Mouse (Mus musculus): ENCODE measurements at regions not wholly inside any gene's neighbourhood (a gene's known extent, or its start where the extent isn't known, plus 50 kb on each side); places are given as distances from the start of the nearest gene placed in this dataset.

DNA sequence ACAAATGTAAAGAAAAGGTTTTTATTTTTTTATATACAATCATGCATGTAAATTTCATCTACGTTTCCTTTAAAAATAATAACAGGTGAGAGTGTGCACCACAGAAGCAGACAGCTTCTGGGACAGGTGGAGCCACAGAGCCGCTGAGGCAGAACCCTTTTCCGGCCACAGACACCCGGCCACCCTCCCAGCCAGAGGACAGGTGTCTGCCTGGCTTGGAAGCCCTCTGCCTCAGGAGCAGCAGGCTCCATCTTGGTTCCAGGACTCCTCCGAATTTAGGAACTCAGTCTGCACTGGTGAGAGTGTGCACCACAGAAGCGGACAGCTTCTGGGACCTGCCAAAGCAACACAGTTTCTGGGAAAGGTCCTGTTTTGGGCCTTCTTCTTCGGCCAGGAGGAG, 270.6 kb upstream of the Crbn start:
- no peaks in the 10 kb centered on the region for H3K36me3 ChIP-seq (ENCODE audit: control insufficient read depth in 1 of 2, insufficient read depth in 2 of 2, low read length in 2 of 2)
- no peaks in the 10 kb centered on the region for H3K9me3 ChIP-seq (replicated peaks; ENCODE audit: insufficient read depth, low read length)
- no peak overlapping the region for H3K9ac ChIP-seq (ENCODE audit: control insufficient read depth, low read depth, low read length, poor library complexity, severe bottlenecking)
- TF ChIP-seq POLR2AphosphoS2 (IDR thresholded peaks at IDR 0.05; ENCODE audit: low read length) (no peak), MYB (IDR thresholded peaks at IDR 0.05; ENCODE audit: low read depth, low read length) (no peak), EP300 (IDR thresholded peaks at IDR 0.05; ENCODE audit: low read depth in 1 of 2, low read length in 2 of 2) (no peak), MXI1 (IDR thresholded peaks at IDR 0.05; ENCODE audit: low read depth, low read length) (no peak), KAT2A (conservative IDR thresholded peaks at IDR 0.05; ENCODE audit: low read depth, low read length) (no peak), ETS1 (IDR thresholded peaks at IDR 0.05; ENCODE audit: low read depth, low read length) (no peak)
- H3K79me2 ChIP-seq (ENCODE audit: control insufficient read depth, insufficient read depth, low read length, poor library complexity), result no peaks in the 10 kb centered on the region
- H3K27me3 ChIP-seq (ENCODE audit: control insufficient read depth in 1 of 2, insufficient read depth in 2 of 2, low read length in 2 of 2), result no peaks in the 10 kb centered on the region
- no peaks in the 10 kb centered on the region for H3K4me1 ChIP-seq (ENCODE audit: control insufficient read depth in 1 of 2, insufficient read depth in 2 of 2, low read length in 2 of 2)
- H3K27ac ChIP-seq (ENCODE audit: control insufficient read depth, low read depth, low read length), result no peak overlapping the region
- DNase-seq (ENCODE audit: low read depth, low spot score), result no peak
- H3K4me3 ChIP-seq (ENCODE audit: control insufficient read depth in 1 of 2, insufficient read depth in 1 of 2, low read depth in 2 of 2, low read length in 2 of 2), result no peak overlapping the region

DNA sequence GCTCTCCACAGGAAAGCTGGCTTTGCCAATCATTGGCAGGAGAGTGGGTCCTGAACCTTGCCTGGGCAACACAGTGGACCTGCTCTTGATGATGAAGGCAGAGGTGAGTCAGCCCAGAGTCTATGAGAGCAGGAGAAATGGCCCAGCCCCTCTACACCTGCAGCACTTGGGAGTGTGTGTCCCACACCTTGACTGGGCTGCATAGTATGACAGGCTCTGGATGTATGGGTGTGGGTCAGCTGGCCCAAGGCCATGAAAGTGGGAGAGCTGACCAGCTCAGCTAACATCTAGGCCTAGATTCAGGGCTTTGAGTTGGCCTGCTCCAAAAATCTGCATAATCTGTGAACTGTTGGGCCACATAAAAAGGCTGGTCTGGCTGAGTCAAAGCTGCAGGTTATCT, 292.7 kb upstream of the Crbn start:
- Histone ChIP-seq H3K4me3 (ENCODE audit: control insufficient read depth in 1 of 2, insufficient read depth in 1 of 2, low read depth in 2 of 2, low read length in 2 of 2) (no peak overlapping the region), H3K9me3 (replicated peaks; ENCODE audit: insufficient read depth, low read length) (no peaks in the 10 kb centered on the region), H3K79me2 (ENCODE audit: control insufficient read depth, insufficient read depth, low read length, poor library complexity) (no peaks in the 10 kb centered on the region), H3K27me3 (ENCODE audit: control insufficient read depth in 1 of 2, insufficient read depth in 2 of 2, low read length in 2 of 2) (no peaks in the 10 kb centered on the region), H3K9ac (ENCODE audit: control insufficient read depth, low read depth, low read length, poor library complexity, severe bottlenecking) (no peak overlapping the region), H3K27ac (ENCODE audit: control insufficient read depth, low read depth, low read length) (no peak overlapping the region), H3K36me3 (ENCODE audit: control insufficient read depth in 1 of 2, insufficient read depth in 2 of 2, low read length in 2 of 2) (no peaks in the 10 kb centered on the region), H3K4me1 (ENCODE audit: control insufficient read depth in 1 of 2, insufficient read depth in 2 of 2, low read length in 2 of 2) (no peaks in the 10 kb centered on the region)
- DNase-seq (ENCODE audit: low read depth, low spot score), result no peak
- TF ChIP-seq CHD1 (IDR thresholded peaks at IDR 0.05; ENCODE audit: low read depth, low read length) (no peak), USF1 (IDR thresholded peaks at IDR 0.05; ENCODE audit: low read depth, low read length) (no peak), NELFE (IDR thresholded peaks at IDR 0.05; ENCODE audit: low read depth, low read length) (no peak), ELF1 (IDR thresholded peaks at IDR 0.05; ENCODE audit: low read depth, low read length) (no peak), ZKSCAN1 (IDR thresholded peaks at IDR 0.05; ENCODE audit: low read depth, low read length) (no peak)

DNA sequence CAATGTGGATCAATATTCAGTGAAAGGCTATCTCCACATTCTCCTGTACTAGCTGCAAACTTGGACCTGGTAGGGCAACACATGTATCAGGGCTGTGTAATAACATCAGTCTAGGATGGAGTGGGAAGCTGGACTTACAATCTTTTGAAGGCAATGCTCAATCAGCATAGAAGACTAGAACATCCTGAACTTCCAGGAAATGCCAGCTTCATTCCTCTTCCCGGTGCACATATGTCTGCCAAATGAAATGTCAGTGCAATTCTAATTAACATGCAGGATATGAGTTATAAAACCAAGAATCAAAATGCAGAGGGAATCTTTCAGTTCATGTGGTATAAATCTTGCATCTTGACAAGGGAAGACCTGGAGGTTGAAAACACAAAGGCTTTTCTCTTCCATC, 328.8 kb upstream of the Crbn start:
- no peaks in the 10 kb centered on the region for H3K36me3 ChIP-seq (ENCODE audit: control insufficient read depth in 1 of 2, insufficient read depth in 2 of 2, low read length in 2 of 2)
- H3K27me3 ChIP-seq (ENCODE audit: control insufficient read depth in 1 of 2, insufficient read depth in 2 of 2, low read length in 2 of 2), result no peaks in the 10 kb centered on the region
- H3K79me2 ChIP-seq (ENCODE audit: control insufficient read depth, insufficient read depth, low read length, poor library complexity), result no peaks in the 10 kb centered on the region
- H3K27ac ChIP-seq (ENCODE audit: control insufficient read depth, low read depth, low read length), result no peak overlapping the region
- DNase-seq (ENCODE audit: low read depth, low spot score), result no peak
- H3K4me1 ChIP-seq (ENCODE audit: control insufficient read depth in 1 of 2, insufficient read depth in 2 of 2, low read length in 2 of 2), result no peaks in the 10 kb centered on the region
- no peak overlapping the region for H3K9ac ChIP-seq (ENCODE audit: control insufficient read depth, low read depth, low read length, poor library complexity, severe bottlenecking)
- H3K9me3 ChIP-seq (replicated peaks; ENCODE audit: insufficient read depth, low read length), result no peaks in the 10 kb centered on the region
- H3K4me3 ChIP-seq (ENCODE audit: control insufficient read depth in 1 of 2, insufficient read depth in 1 of 2, low read depth in 2 of 2, low read length in 2 of 2), result no peak overlapping the region
- TF ChIP-seq MAX (IDR thresholded peaks at IDR 0.05; ENCODE audit: low read length) (no peak), MAFK (IDR thresholded peaks at IDR 0.05; ENCODE audit: borderline replicate concordance, low read depth, low read length) (no peak), CHD2 (IDR thresholded peaks at IDR 0.05; ENCODE audit: low read length) (no peak), ZKSCAN1 (IDR thresholded peaks at IDR 0.05; ENCODE audit: low read depth, low read length) (no peak)

Measured in MEL (cell line).